Mouse (Mus musculus): ENCODE measurements around the gene Ccdc124.
"Not testable (repeated sequence)": the region's sequence is repeated elsewhere in the genome, so short reads cannot be mapped to it uniquely, and the experiment has no call there.

The Ccdc124 gene

DNA sequence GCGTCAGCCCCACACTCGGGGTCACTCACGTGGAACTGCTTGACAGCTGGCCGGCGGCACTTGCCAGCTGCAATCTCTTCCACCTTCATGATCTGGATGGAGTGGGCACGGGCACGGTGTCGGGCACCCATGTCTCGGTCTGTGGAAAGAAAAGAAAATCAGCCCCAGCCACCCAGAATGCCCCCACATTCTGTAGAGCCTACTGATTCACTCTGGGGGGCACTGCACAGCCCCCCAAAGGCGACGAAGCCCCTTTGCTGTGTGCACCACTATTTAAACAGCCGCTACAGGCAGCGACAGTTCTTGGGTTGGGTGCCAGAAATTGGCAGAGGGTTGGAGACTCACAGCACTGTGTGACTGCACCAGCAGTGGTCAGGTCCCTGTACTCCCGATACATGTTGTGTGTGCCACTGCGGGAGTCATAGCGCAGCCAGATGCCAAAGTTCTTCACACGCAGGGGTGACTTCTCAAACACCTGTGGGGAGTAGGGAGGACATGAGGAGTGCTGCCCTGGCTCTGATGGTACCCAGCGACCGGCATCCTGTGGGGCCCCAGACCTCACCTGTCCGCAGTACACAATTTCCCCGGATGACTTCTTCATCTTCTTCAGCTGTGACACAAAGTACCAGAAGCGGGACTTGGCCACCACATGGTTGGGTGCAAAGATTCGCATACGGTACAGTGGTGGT, 22.0 kb upstream of the Ccdc124 start:
- not testable (repeated sequence) for DNase-seq (ENCODE audit: low spot score)

- DNase-seq (ENCODE audit: low spot score) = no peak
Measured at GRCm38 (mm10) chr8:70894771-70895545, 21.2 kb upstream of the Ccdc124 start.

GRCm38 (mm10) chr8:70894385-70894720, 20.6 kb upstream of the Ccdc124 start:
- DNase-seq (ENCODE audit: low spot score) = no peak

GRCm38 (mm10) chr8:70893656-70894384, 20.1 kb upstream of the Ccdc124 start:
- DNase-seq (ENCODE audit: low spot score) = peak; percentile 70

DNA sequence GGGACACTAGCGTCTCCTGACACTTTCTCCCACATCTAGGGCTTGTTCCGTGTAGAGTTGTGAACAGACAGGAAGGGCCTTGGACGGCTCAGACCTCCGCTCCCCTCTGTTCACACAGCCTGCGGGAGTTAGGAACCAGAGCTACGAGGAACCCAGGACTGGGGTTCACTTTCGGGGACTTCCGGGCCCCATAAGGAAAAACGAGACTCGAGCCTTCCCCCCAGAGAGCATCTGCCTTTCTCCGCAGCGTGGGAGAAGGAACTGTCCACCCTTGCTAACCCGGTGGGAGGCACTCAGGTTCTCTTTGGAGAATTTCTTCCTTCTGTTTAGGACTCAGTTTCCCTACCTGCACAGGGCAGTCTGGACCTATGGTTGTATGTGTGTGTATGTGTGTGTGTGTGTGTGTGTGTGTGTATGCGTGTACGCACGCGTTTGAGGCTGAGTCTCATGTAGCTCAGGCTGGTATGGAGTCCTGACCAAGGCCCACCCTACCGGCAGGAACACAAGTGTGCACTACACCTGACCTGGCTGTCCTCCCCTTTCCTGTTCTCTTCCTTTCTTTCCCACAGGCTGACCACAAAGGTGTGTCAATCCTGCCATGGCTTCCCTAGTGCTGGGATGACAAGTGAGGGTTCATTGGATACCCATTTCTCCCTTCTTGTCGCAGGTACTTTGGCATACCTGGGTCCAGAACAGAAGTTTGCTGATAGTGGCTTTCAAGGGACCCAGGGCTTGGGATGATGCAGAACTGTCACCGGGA, 19.3 kb upstream of the Ccdc124 start:
- DNase-seq (ENCODE audit: low spot score) = no peak

GRCm38 (mm10) chr8:70892022-70892895, 18.5 kb upstream of the Ccdc124 start, which contains the start of gene Slc5a5:
Slc5a5 (minus strand) TSS chr8:70892757.
- DNase-seq (ENCODE audit: low spot score) = no peak

GRCm38 (mm10) chr8:70891356-70891755, 17.6 kb upstream of the Ccdc124 start:
- no peak for DNase-seq (ENCODE audit: low spot score)

DNA sequence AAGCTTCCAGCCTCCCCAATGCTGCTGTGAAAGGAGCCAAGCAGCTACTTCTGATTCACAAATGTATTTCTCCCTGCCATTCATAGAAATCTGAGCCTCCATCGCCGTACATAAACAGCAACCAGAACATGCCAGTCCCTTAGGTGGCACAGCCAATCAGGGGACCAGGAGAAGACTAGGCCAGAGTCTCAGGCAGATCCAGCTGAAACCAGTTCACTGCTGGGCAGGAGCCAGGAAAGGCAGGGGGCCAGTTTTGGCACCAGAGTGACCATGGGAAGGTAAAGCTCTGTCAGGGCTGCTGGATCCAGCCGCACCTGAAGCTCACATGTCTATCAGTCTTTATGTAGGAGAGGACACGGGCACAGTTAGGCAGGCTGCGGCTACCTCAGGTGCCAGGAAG, 16.9 kb upstream of the Ccdc124 start:
- DNase-seq (ENCODE audit: low spot score) = no peak

DNA sequence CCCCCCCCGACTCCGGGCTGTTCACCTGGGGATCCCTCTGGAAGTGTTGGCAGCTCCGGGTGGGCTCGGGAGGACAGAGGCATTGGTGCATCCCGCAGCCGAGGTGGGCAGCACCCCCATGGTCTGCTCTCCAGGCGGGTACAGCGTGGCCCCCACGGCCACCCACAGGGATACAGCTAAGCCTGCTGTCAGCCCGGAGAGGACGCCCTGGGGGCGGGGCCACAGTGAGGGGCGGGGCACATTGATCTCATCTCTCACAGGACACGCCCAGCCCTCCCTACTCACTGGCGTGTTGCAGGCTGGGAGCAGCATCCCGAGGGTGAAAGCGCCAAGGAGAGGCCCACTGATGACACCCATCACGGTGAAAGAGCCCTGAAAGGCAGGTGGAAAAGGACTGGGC, 13.9 kb upstream of the Ccdc124 start:
- DNase-seq (ENCODE audit: low spot score) = no peak

DNA sequence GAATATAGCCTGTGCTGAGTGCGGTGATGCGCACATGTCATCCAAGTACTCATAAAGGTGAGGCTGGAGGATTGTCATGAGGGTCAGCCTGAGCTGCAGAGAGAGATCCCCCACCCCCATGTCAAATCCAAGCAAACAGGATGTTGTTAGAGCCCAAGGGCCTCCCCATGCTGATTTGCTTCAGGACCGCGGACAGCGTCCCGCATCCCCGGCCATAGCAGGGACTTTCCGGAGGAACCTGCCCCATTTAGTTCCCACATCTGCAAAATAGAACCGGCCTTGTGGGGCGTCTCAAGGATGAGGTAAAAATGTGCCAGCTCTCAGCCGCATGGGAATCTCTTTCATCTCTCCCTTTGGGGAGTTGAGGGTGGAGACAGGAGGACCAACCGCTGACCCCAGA, 11.9 kb upstream of the Ccdc124 start:
- no peak for DNase-seq (ENCODE audit: low spot score)

- DNase-seq (ENCODE audit: low spot score) = no peak
Measured at GRCm38 (mm10) chr8:70884683-70885082, 10.9 kb upstream of the Ccdc124 start.

DNA sequence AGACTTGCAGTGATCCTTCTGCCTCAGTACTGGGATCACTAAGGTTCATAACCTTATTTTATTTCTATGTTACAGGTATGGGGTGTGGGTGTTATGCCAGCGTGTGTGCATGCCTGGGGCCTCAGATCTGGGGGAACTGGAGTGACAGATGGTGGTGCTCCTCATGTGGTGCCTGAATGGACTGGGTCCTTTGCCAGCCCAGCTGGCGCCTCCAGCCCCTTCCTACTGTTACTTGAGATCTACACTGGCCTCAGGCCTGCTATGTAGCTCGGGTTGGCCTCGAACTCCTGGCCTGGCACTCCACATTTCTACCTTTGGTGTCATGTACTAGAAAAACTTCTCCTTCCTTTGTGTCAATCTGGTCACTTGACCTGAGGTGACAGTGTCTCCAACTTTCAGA, 10.5 kb upstream of the Ccdc124 start:
- no peak for DNase-seq (ENCODE audit: low spot score)

GRCm38 (mm10) chr8:70880546-70880945, 6.8 kb upstream of the Ccdc124 start:
- DNase-seq (ENCODE audit: low spot score) = no peak

DNA sequence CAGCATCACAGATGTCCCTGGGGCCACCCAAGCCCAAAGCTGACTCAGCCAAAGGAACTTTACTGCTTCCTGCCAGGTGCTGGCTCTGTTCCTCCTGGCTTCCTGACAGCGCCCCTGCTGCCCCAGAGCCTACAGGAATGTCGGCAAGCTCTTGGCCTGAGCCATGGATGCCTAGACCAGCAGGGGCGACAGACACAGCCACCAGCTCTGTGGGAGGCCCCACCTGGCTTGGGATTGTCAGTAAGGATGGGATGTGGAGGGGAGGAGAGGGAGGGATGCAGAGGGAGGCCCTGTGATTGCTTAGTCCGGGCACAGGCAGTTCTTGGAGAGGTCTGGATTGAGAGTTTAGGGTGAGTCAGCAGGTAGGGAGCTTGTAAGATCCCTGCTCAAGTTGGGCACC, 6.4 kb upstream of the Ccdc124 start:
- DNase-seq (ENCODE audit: low spot score) = no peak

DNA sequence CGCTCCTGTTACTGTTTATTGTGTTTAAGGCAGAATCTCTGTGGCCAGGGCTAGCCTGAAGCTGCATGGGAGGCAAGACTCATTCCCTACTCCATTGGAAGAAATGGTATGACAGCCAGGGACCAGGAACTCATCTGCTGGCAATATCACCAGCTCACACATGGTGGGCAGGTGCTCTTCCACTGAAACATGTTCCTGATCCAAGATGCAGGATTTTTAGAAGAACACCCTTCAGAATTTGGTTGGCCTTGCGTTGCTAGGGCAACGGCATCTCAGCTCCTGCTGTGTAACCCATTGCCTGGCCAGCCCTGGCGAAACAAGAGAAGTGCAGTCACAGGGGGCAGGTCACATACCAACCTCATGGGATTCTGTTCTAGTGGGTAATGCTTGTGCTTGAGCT, 5.8 kb upstream of the Ccdc124 start:
- no peak for DNase-seq (ENCODE audit: low spot score)

- no peak for DNase-seq (ENCODE audit: low spot score)
Measured at GRCm38 (mm10) chr8:70878178-70878577, 4.4 kb upstream of the Ccdc124 start.

GRCm38 (mm10) chr8:70876382-70876781, 2.6 kb upstream of the Ccdc124 start:
- DNase-seq (ENCODE audit: low spot score) = no peak

GRCm38 (mm10) chr8:70874441-70874840, 706 bp upstream of the Ccdc124 start:
- no peak for DNase-seq (ENCODE audit: low spot score)

DNA sequence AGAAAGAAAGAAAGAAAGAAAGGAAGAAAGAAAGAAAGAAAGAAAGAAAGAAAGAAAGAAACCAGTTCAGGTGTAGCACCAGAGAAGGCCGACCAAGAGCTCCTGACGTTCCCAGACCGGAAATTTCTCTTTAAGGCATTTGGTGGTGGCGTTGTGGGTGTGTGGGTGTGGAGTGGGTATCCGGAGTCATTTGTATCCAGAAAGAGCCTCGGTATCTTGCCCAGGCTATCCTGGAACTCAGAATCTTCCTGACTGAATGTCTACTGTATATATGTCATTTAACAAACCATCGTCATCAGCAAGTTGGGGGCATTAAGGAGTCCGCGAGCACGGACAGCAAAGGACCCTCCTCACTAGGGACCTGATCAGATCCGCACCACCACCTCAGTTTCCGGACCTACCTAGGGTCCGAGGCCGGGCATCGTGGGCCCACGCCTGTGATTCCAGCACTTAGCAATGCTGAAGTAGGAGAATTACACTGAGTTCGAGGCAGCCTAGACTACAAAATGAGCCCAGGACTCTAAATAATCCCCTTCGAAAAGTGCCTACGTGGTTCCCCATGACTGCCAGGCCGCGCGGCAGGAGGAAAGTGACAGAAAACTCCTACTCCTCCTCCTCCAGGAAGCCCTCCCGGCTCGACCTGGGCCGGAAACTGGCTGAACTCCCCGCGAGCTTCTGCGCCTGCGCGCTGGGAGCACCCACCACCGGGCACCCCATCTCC, 932 bp downstream of the Ccdc124 start:
- no peak for DNase-seq (ENCODE audit: low spot score)

- DNase-seq (ENCODE audit: low spot score) = no peak
Measured at GRCm38 (mm10) chr8:70871195-70871807, 2.4 kb downstream of the Ccdc124 start.
